Mouse (Mus musculus) liver, embryonic 13.5 days (tissue): Measurements from ENCODE around the gene Rnf152. TPM values are rescaled to one million over a fixed set of nuclear protein-coding genes. Genes with fewer than 3 reads are reported as not detected.

ENCODE experiments used
- ATAC-seq: fragments of 200-750 bp; cut with Nextera tagmentation; 2 replicates; pipeline ENCODE4 v1.8.0; 2017; ENCODE audit warnings: low read depth, mild to moderate bottlenecking, moderate number of reproducible peaks, moderate library complexity
- DNase-seq: peaks from one replicate; pipeline ENCODE4 v3.0.0; 2022
- H3K27ac ChIP-seq: fragments of 300-500 bp; sonication (generic); 2 replicates; pipeline ENCODE4 v1.5.1; 2015; ENCODE audit warnings: moderate library complexity, mild to moderate bottlenecking, inconsistent platforms
- H3K27me3 ChIP-seq: fragments of 300-500 bp; sonication (generic); 2 replicates; pipeline ENCODE4 v1.6.1; 2015; ENCODE audit warnings: mild to moderate bottlenecking, inconsistent platforms
- H3K36me3 ChIP-seq: fragments of 300-500 bp; sonication (generic); 2 replicates; pipeline ENCODE4 v1.6.1; 2015; ENCODE audit warnings: mild to moderate bottlenecking, inconsistent platforms
- H3K4me1 ChIP-seq: fragments of 300-500 bp; sonication (generic); replicated peaks from 2 replicates; pipeline ENCODE4 v1.6.1; 2015; ENCODE audit warnings: inconsistent platforms
- H3K4me2 ChIP-seq: fragments of 300-500 bp; sonication (generic); 2 replicates; pipeline ENCODE4 v1.6.1; 2015; ENCODE audit warnings: inconsistent platforms, mild to moderate bottlenecking, moderate library complexity
- H3K4me3 ChIP-seq: fragments of 300-500 bp; sonication (generic); replicated peaks from 2 replicates; pipeline ENCODE4 v1.5.1; 2015; ENCODE audit warnings: mild to moderate bottlenecking, inconsistent platforms
- H3K9ac ChIP-seq: fragments of 300-500 bp; sonication (generic); 2 replicates; pipeline ENCODE4 v1.6.1; 2015; ENCODE audit warnings: mild to moderate bottlenecking, inconsistent platforms
- H3K9me3 ChIP-seq: fragments of 300-500 bp; sonication (generic); replicated peaks from 2 replicates; pipeline ENCODE4 v1.6.1; 2016; ENCODE audit warnings: inconsistent platforms
- WGBS: fragments of 180-500 bp; shearing (Covaris S2); methylation state at CpG from one replicate; pipeline ENCODE4 v1.1.7; 2015; ENCODE audit not compliant: insufficient replicate concordance; 5-methylcytosine and 5-hydroxymethylcytosine counted together
- polyA plus RNA-seq: library from polyadenylated mRNA; unstranded; fragments of >200 nt; fragmentation: Nextera tagmentation; extraction: Ambion mirVana; gene quantifications from 2 replicates; pipeline ENCODE4 v1.2.1, GENCODE M21; 2015

The Rnf152 gene
- 0.05 and 0.09 TPM in 2 replicates for polyA plus RNA-seq

- peak within 1 kb of the TSS; percentile 76 for H3K4me2 ChIP-seq
- H3K4me3 ChIP-seq, result peak within 1 kb of the TSS; percentile 64
- peaks cover 39% of the 10 kb centered on the region for H3K27me3 ChIP-seq
- peak; percentile 74 for ATAC-seq
- no peaks in the 10 kb centered on the region for H3K36me3 ChIP-seq
- WGBS, result under 1% methylated on average over 54 of the region's 58 CpGs
- no peaks in the 10 kb centered on the region for H3K9me3 ChIP-seq
- no peaks in the 10 kb centered on the region for H3K4me1 ChIP-seq
- no peak within 1 kb of the TSS for H3K27ac ChIP-seq
- peak within 1 kb of the TSS; percentile 52 for H3K9ac ChIP-seq
- DNase-seq, result no peak
Observed at GRCm38 (mm10) chr1:105356291-105357011, at the start of gene Rnf152. Rnf152 (minus strand) TSS chr1:105356710.

- Histone ChIP-seq H3K36me3 (no peaks in the 10 kb centered on the region), H3K9ac (no peak overlapping the region), H3K4me2 (no peak overlapping the region), H3K4me1 (no peaks in the 10 kb centered on the region), H3K27ac (no peak overlapping the region), H3K4me3 (no peak overlapping the region), H3K27me3 (no peaks in the 10 kb centered on the region), H3K9me3 (no peaks in the 10 kb centered on the region)
- DNase-seq (no peak), ATAC-seq (no peak)
- 23% methylated on average over 1 of the region's 1 CpGs for WGBS
Observed at GRCm38 (mm10) chr1:105402853-105403252, 46.3 kb upstream of the Rnf152 start.

GRCm38 (mm10) chr1:105384141-105384937 lies 27.8 kb upstream of the Rnf152 start:
- no peak for ATAC-seq
- Histone ChIP-seq H3K4me2 (no peak overlapping the region), H3K9me3 (no peaks in the 10 kb centered on the region), H3K4me3 (no peak overlapping the region), H3K27ac (no peak overlapping the region), H3K27me3 (no peaks in the 10 kb centered on the region), H3K36me3 (no peaks in the 10 kb centered on the region), H3K4me1 (no peaks in the 10 kb centered on the region), H3K9ac (no peak overlapping the region)
- DNase-seq, result no peak
- WGBS, result 41% methylated on average over 4 of the region's 4 CpGs

- H3K27me3 ChIP-seq, result no peaks in the 10 kb centered on the region
- no peak overlapping the region for H3K4me3 ChIP-seq
- no peaks in the 10 kb centered on the region for H3K4me1 ChIP-seq
- H3K9ac ChIP-seq, result no peak overlapping the region
- no peak overlapping the region for H3K4me2 ChIP-seq
- no peaks in the 10 kb centered on the region for H3K9me3 ChIP-seq
- no peak overlapping the region for H3K27ac ChIP-seq
- no peaks in the 10 kb centered on the region for H3K36me3 ChIP-seq
- no peak for ATAC-seq
- no peak for DNase-seq
Observed at GRCm38 (mm10) chr1:105377546-105377945, 21.0 kb upstream of the Rnf152 start.

- H3K9ac ChIP-seq, result no peak overlapping the region
- no peak overlapping the region for H3K4me3 ChIP-seq
- no peaks in the 10 kb centered on the region for H3K4me1 ChIP-seq
- WGBS, result 67% methylated on average over 4 of the region's 4 CpGs
- no peak overlapping the region for H3K4me2 ChIP-seq
- H3K27me3 ChIP-seq, result no peaks in the 10 kb centered on the region
- no peak overlapping the region for H3K27ac ChIP-seq
- no peak for DNase-seq
- H3K36me3 ChIP-seq, result no peaks in the 10 kb centered on the region
- no peaks in the 10 kb centered on the region for H3K9me3 ChIP-seq
- no peak for ATAC-seq
Observed at GRCm38 (mm10) chr1:105374618-105375017, 18.1 kb upstream of the Rnf152 start.

- DNase-seq (no peak), ATAC-seq (no peak)
- Histone ChIP-seq H3K4me1 (no peaks in the 10 kb centered on the region), H3K9me3 (no peaks in the 10 kb centered on the region), H3K27me3 (peaks cover under 1% of the 10 kb centered on the region; the same call in 1 of the 2 replicates), H3K4me3 (no peak overlapping the region), H3K36me3 (no peaks in the 10 kb centered on the region), H3K4me2 (no peak overlapping the region), H3K27ac (no peak overlapping the region), H3K9ac (no peak overlapping the region)
Observed at GRCm38 (mm10) chr1:105362701-105363100, 6.2 kb upstream of the Rnf152 start.

- H3K27me3 ChIP-seq, result peaks cover 38% of the 10 kb centered on the region
- no peak overlapping the region for H3K4me2 ChIP-seq
- H3K9ac ChIP-seq, result no peak overlapping the region
- WGBS, result 59% methylated on average over 4 of the region's 4 CpGs
- H3K36me3 ChIP-seq, result no peaks in the 10 kb centered on the region
- no peaks in the 10 kb centered on the region for H3K4me1 ChIP-seq
- no peaks in the 10 kb centered on the region for H3K9me3 ChIP-seq
- H3K27ac ChIP-seq, result no peak overlapping the region
- no peak for ATAC-seq
- no peak overlapping the region for H3K4me3 ChIP-seq
- no peak for DNase-seq
Observed at GRCm38 (mm10) chr1:105358896-105359295, 2.4 kb upstream of the Rnf152 start.

- Histone ChIP-seq H3K9ac (peak overlapping the region; percentile 52), H3K4me2 (peak overlapping the region; percentile 76), H3K4me3 (peak overlapping the region; percentile 64), H3K9me3 (no peaks in the 10 kb centered on the region), H3K27ac (no peak overlapping the region), H3K27me3 (peaks cover 39% of the 10 kb centered on the region), H3K4me1 (no peaks in the 10 kb centered on the region), H3K36me3 (no peaks in the 10 kb centered on the region)
- ATAC-seq, result no peak
- DNase-seq, result no peak
- 0% methylated on average over 14 of the region's 23 CpGs for WGBS
Observed at GRCm38 (mm10) chr1:105355910-105356290, 610 bp downstream of the Rnf152 start.

GRCm38 (mm10) chr1:105354901-105355891 lies 1.3 kb downstream of the Rnf152 start:
- no peak overlapping the region for H3K9ac ChIP-seq
- WGBS, result 9% methylated on average over 30 of the region's 30 CpGs

GRCm38 (mm10) chr1:105351806-105352205 lies 4.7 kb downstream of the Rnf152 start:
- Histone ChIP-seq H3K27ac (no peak overlapping the region), H3K9ac (no peak overlapping the region), H3K9me3 (no peaks in the 10 kb centered on the region), H3K4me2 (no peak overlapping the region), H3K4me1 (no peaks in the 10 kb centered on the region), H3K4me3 (no peak overlapping the region), H3K27me3 (peaks cover 29% of the 10 kb centered on the region), H3K36me3 (no peaks in the 10 kb centered on the region)
- ATAC-seq (no peak), DNase-seq (no peak)
- 74% methylated on average over 4 of the region's 4 CpGs for WGBS

More at GRCm38 (mm10) chr1:105354901-105355891, 1.3 kb downstream of the Rnf152 start:
- Histone ChIP-seq H3K27me3 (peaks cover 39% of the 10 kb centered on the region), H3K4me3 (peak overlapping the region; percentile 64), H3K9me3 (no peaks in the 10 kb centered on the region), H3K27ac (no peak overlapping the region), H3K36me3 (no peaks in the 10 kb centered on the region), H3K4me1 (no peaks in the 10 kb centered on the region), H3K4me2 (peak overlapping the region; percentile 76)
- no peak for ATAC-seq
- no peak for DNase-seq

- Histone ChIP-seq H3K9me3 (no peaks in the 10 kb centered on the region), H3K36me3 (no peaks in the 10 kb centered on the region), H3K4me3 (no peak overlapping the region), H3K4me2 (no peak overlapping the region), H3K27me3 (no peaks in the 10 kb centered on the region), H3K9ac (no peak overlapping the region), H3K4me1 (no peaks in the 10 kb centered on the region), H3K27ac (no peak overlapping the region)
- ATAC-seq (no peak), DNase-seq (no peak)
- WGBS, result 66% methylated on average over 6 of the region's 6 CpGs
Observed at GRCm38 (mm10) chr1:105342305-105342704, 14.2 kb downstream of the Rnf152 start.
